Mouse (Mus musculus): ENCODE data around the gene Fgfr2.

Gene Fgfr2

GRCm38 (mm10) chr7:131019181-131019580, 2104.0 kb downstream of the Fgfr2 start:
- DNase-seq (ENCODE audit: low read depth) = no peak

GRCm38 (mm10) chr7:131011901-131012300, 2111.2 kb downstream of the Fgfr2 start:
- peak; percentile 81 for DNase-seq (ENCODE audit: low read depth)

GRCm38 (mm10) chr7:131009178-131009577, 2114.0 kb downstream of the Fgfr2 start:
- no peak for DNase-seq (ENCODE audit: low read depth)

GRCm38 (mm10) chr7:131007221-131007620, 2115.9 kb downstream of the Fgfr2 start:
- DNase-seq (ENCODE audit: low read depth) = no peak

GRCm38 (mm10) chr7:131004071-131004470, 2119.1 kb downstream of the Fgfr2 start:
- no peak for DNase-seq (ENCODE audit: low read depth)

GRCm38 (mm10) chr7:131001976-131002726, 2121.0 kb downstream of the Fgfr2 start:
- no peak for DNase-seq (ENCODE audit: low read depth)

GRCm38 (mm10) chr7:130993907-130994306, 2129.2 kb downstream of the Fgfr2 start:
- peak; percentile 11 for DNase-seq (ENCODE audit: low read depth)

GRCm38 (mm10) chr7:130991174-130991789, 2131.9 kb downstream of the Fgfr2 start:
- no peak for DNase-seq (ENCODE audit: low read depth)

GRCm38 (mm10) chr7:130989371-130989770, 2133.8 kb downstream of the Fgfr2 start:
- DNase-seq (ENCODE audit: low read depth) = no peak

- DNase-seq (ENCODE audit: low read depth) = no peak
Observed at GRCm38 (mm10) chr7:130988146-130988545, 2135.0 kb downstream of the Fgfr2 start.

GRCm38 (mm10) chr7:130985716-130986115, 2137.4 kb downstream of the Fgfr2 start:
- no peak for DNase-seq (ENCODE audit: low read depth)

GRCm38 (mm10) chr7:130985193-130985592, 2138.0 kb downstream of the Fgfr2 start:
- no peak for DNase-seq (ENCODE audit: low read depth)

- DNase-seq (ENCODE audit: low read depth) = no peak
Observed at GRCm38 (mm10) chr7:130984294-130984693, 2138.9 kb downstream of the Fgfr2 start.

GRCm38 (mm10) chr7:130982881-130983280, 2140.3 kb downstream of the Fgfr2 start:
- no peak for DNase-seq (ENCODE audit: low read depth)

- no peak for DNase-seq (ENCODE audit: low read depth)
Observed at GRCm38 (mm10) chr7:130982371-130982770, 2140.8 kb downstream of the Fgfr2 start.

- DNase-seq (ENCODE audit: low read depth) = no peak
Observed at GRCm38 (mm10) chr7:130980130-130980529, 2143.0 kb downstream of the Fgfr2 start.

GRCm38 (mm10) chr7:130978545-130978944, 2144.6 kb downstream of the Fgfr2 start:
- DNase-seq (ENCODE audit: low read depth) = no peak

- no peak for DNase-seq (ENCODE audit: low read depth)
Observed at GRCm38 (mm10) chr7:130977794-130978521, 2145.2 kb downstream of the Fgfr2 start.

GRCm38 (mm10) chr7:130976305-130976935, 2146.7 kb downstream of the Fgfr2 start:
- DNase-seq (ENCODE audit: low read depth) = no peak

GRCm38 (mm10) chr7:130972767-130973166, 2150.4 kb downstream of the Fgfr2 start:
- no peak for DNase-seq (ENCODE audit: low read depth)

GRCm38 (mm10) chr7:130969507-130969906, 2153.6 kb downstream of the Fgfr2 start:
- DNase-seq (ENCODE audit: low read depth) = no peak

- no peak for DNase-seq (ENCODE audit: low read depth)
Observed at GRCm38 (mm10) chr7:130969076-130969475, 2154.1 kb downstream of the Fgfr2 start.

Measured in 416B (cell line).